Mouse (Mus musculus) embryonic facial prominence, embryonic 10.5 days (tissue): ENCODE measurements around the gene Sema5a. TPM values are rescaled to one million over a fixed set of nuclear protein-coding genes. Genes with fewer than 3 reads are reported as not detected.

Experiments
- DNase-seq: peaks from one replicate; pipeline ENCODE4 v3.0.0-alpha.2; 2017; ENCODE audit warnings: low spot score
- H3K27ac ChIP-seq: fragments of 300-500 bp; sonication (generic); replicated peaks from 2 replicates; pipeline ENCODE4 v1.5.1; 2016; ENCODE audit warnings: mild to moderate bottlenecking
- H3K27me3 ChIP-seq: fragments of 300-500 bp; sonication (generic); replicated peaks from 2 replicates; pipeline ENCODE4 v1.6.1; 2016; ENCODE audit warnings: low read depth, mild to moderate bottlenecking; ENCODE audit not compliant: poor library complexity, severe bottlenecking
- H3K36me3 ChIP-seq: fragments of 300-500 bp; sonication (generic); replicated peaks from 2 replicates; pipeline ENCODE4 v1.6.1; 2016; ENCODE audit warnings: mild to moderate bottlenecking, moderate library complexity
- H3K4me1 ChIP-seq: fragments of 300-500 bp; sonication (generic); 2 replicates; pipeline ENCODE4 v1.6.1; 2016
- H3K4me3 ChIP-seq: fragments of 300-500 bp; sonication (generic); 2 replicates; pipeline ENCODE4 v1.5.1; 2016; ENCODE audit warnings: mild to moderate bottlenecking, moderate library complexity
- H3K9me3 ChIP-seq: fragments of 300-500 bp; sonication (generic); 2 replicates; pipeline ENCODE4 v1.6.1; 2016; ENCODE audit warnings: mild to moderate bottlenecking
- WGBS: fragments of 180-500 bp; shearing (Covaris S2); methylation state at CpG from one replicate; pipeline ENCODE4 v1.1.7; 2016; 5-methylcytosine and 5-hydroxymethylcytosine counted together
- polyA plus RNA-seq: library from polyadenylated mRNA; unstranded; fragments of >200 nt; fragmentation: Nextera tagmentation; extraction: Ambion mirVana; gene quantifications from 2 replicates; pipeline ENCODE4 v1.2.1, GENCODE M21; 2016

The Sema5a gene
- polyA plus RNA-seq, 1 experiment from 2014 or later: 17.3 TPM

- 39% methylated on average over 5 of the region's 5 CpGs for WGBS
- Histone ChIP-seq H3K27me3 (no peaks in the 10 kb centered on the region), H3K4me1 (peaks cover 41% of the 10 kb centered on the region), H3K4me3 (no peak overlapping the region), H3K36me3 (peaks cover 6% of the 10 kb centered on the region), H3K27ac (no peak overlapping the region), H3K9me3 (no peaks in the 10 kb centered on the region)
- DNase-seq: no peak
Measured at GRCm38 (mm10) chr15:32259362-32260096, 14.9 kb downstream of the Sema5a start.

DNA sequence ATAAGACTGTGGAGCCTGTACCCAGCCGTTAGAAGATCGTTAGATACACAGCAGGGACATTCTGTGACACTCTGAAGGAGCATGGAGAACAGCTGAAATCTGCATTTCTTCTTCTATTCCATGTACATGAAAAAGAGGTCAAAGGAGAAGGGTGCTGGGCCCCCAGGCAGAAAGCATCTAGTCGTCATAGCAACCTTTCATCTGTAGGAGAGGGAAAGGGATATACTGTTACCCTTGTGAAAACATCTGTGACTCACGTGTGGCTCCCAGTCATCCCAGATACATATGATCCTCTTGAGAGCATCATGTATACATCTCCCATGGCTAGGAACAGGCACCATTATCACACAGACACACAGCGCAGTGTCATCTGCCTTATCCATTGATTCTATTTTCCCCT is 16.3 kb downstream of the Sema5a start:
- H3K27me3 ChIP-seq: no peaks in the 10 kb centered on the region
- H3K4me1 ChIP-seq: peaks cover 54% of the 10 kb centered on the region
- no peak overlapping the region; the same call in 1 of the 2 replicates for H3K27ac ChIP-seq
- peaks cover 6% of the 10 kb centered on the region for H3K36me3 ChIP-seq
- DNase-seq: peak; percentile 68
- H3K4me3 ChIP-seq: no peak overlapping the region
- 32% methylated on average over 5 of the region's 5 CpGs for WGBS
- no peaks in the 10 kb centered on the region for H3K9me3 ChIP-seq

DNA sequence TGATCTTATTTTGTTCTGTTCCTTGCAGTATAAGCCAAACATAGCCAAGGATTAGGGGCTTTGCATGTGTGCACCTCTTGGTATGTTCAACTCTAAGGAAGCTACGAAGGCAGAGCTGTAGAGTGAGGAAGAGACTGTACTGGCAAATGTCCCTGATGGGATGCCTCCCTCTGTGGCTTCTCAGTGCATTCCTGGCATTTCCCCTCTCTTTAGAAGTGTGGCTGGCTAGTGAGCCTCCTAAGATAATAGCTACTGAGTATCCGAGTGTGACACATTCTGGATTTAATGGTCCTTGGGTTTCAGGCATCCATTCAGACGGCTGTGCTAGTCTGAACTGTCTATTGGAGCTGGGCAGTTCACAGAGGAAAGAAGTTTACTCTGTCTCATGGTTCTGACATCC is 19.0 kb downstream of the Sema5a start:
- WGBS: 66% methylated on average over 3 of the region's 3 CpGs

DNA sequence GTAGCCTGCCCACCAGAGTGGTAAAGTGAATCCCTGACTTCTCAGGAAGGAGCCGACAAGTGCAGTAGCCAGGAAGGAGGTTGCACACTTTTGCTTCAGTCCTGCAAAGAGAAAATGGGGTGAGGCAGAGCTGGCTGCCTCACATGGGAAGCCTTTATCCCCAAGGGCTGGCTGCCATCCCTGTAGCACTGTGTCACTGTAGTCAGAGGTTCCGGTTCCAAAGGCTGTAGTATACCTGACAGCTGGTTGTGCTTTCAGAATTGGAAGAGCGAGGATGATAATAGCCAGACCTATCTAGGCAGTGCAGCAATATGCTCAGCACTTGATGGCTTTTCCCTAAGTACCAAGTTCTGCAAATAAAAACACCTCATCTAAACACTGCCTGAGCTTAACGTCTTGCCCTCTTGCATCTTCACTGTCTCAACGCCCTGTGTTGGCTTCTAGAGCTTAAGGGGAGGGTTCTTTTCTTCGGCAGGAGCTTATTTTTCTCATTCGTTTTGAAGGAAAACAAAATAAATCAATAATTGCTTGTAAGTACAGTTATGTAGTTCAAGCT is 20.3 kb downstream of the Sema5a start:
- no peaks in the 10 kb centered on the region for H3K27me3 ChIP-seq
- peaks cover 46% of the 10 kb centered on the region for H3K4me1 ChIP-seq
- H3K4me3 ChIP-seq: no peak overlapping the region
- no peak for DNase-seq
- H3K27ac ChIP-seq: no peak overlapping the region
- H3K36me3 ChIP-seq: peaks cover 9% of the 10 kb centered on the region
- H3K9me3 ChIP-seq: no peaks in the 10 kb centered on the region
- WGBS: 89% methylated on average over 7 of the region's 7 CpGs

More for the DNA sequence above, 19.0 kb downstream of the Sema5a start:
- H3K27ac ChIP-seq: no peak overlapping the region
- H3K4me1 ChIP-seq: peaks cover 52% of the 10 kb centered on the region
- H3K4me3 ChIP-seq: no peak overlapping the region
- peaks cover 9% of the 10 kb centered on the region for H3K36me3 ChIP-seq
- H3K27me3 ChIP-seq: no peaks in the 10 kb centered on the region
- no peaks in the 10 kb centered on the region for H3K9me3 ChIP-seq
- DNase-seq: no peak

DNA sequence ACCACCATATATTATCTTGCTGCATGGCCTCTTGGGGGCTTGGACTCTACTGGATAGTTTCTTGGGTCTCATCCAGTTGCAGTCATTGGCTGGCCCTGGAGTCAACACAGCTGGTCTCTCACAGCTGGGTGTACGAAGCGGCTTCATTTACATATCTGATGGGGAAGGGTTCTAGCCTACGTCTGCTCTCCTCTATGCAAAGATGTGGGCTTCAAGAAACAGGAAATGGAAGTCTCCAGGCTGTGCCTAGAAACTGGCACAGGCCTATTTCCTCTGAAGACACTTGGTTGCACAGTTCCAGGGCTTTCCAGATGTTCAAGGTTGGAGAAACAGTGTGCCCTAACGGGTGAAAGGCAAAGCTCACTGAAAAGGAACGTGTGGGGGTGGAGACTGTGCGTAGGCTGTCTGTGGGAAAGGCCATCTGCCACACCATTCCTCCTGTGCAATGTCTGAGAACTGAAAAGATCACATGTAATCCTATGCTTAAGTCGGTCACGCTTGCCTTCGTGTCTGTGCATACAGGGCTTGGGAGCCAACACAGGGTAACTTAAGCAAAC is 20.8 kb downstream of the Sema5a start:
- Histone ChIP-seq H3K36me3 (peaks cover 9% of the 10 kb centered on the region), H3K4me3 (no peak overlapping the region), H3K27me3 (no peaks in the 10 kb centered on the region), H3K27ac (no peak overlapping the region; the same call in 1 of the 2 replicates), H3K9me3 (no peaks in the 10 kb centered on the region), H3K4me1 (peaks cover 44% of the 10 kb centered on the region)
- DNase-seq: no peak
- WGBS: 83% methylated on average over 9 of the region's 9 CpGs

DNA sequence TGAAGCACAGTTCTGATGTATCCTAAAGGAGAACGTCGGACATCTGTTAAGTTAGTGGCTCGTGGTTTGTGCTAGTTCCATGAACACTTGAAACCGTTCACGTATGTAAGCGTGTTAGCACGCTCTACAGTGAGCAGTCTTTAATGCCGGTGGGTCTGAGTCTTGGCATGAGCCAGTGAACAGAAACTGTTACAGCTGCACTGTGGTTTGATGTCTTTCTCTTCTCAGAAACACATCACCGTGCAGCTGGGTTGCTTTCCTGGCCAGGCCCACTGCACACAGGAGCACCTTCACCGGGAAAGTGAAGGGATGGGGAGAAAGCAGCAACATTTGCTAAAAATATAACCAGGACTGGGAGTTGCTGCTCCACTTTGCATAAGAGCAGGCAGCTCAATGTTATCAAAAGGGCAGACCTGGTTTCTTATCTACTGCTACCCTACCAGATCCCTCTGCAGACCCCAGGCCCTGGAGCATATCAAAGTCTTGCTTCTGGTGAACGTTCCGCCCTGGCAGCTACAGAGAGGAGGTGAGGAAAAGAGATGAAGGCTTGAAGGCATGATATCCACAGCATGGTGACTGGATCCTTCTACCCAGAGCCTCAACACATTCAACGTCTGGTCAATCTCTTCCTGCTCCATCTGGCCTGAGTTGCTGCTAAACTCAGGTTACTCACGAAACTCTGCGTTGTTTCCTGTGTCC is 21.7 kb downstream of the Sema5a start:
- H3K27ac ChIP-seq: peak overlapping the region; percentile 14; the same call in 1 of the 2 replicates
- peaks cover 36% of the 10 kb centered on the region for H3K4me1 ChIP-seq
- no peak overlapping the region for H3K4me3 ChIP-seq
- peaks cover 15% of the 10 kb centered on the region for H3K36me3 ChIP-seq
- 81% methylated on average over 15 of the region's 15 CpGs for WGBS
- H3K27me3 ChIP-seq: no peaks in the 10 kb centered on the region
- no peaks in the 10 kb centered on the region for H3K9me3 ChIP-seq
- DNase-seq: no peak

DNA sequence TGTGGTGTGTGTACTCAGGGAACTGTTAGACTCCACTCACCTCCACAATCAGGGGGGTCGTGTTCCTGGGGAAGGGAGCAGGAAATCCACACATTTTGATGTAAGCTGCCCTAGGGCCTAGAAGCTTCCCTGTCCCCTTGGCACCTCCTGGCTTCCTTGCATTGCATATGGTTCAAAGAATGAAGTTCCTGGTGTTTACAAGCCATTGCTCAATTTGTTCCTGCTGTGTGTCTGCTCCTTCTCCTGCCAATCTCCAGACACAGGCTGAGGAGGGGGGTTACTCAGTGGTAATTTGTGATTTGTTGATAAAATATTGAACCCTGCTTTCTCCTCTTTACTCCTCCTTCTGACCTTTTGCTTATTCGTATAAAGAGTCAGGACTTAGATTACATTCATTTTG is 25.5 kb downstream of the Sema5a start:
- no peak overlapping the region for H3K4me3 ChIP-seq
- no peak for DNase-seq
- H3K4me1 ChIP-seq: peaks cover 24% of the 10 kb centered on the region
- no peaks in the 10 kb centered on the region for H3K9me3 ChIP-seq
- no peak overlapping the region; the same call in 1 of the 2 replicates for H3K27ac ChIP-seq
- H3K27me3 ChIP-seq: no peaks in the 10 kb centered on the region
- 47% methylated on average over 2 of the region's 2 CpGs for WGBS
- H3K36me3 ChIP-seq: peaks cover 16% of the 10 kb centered on the region; the same call in 1 of the 2 replicates

DNA sequence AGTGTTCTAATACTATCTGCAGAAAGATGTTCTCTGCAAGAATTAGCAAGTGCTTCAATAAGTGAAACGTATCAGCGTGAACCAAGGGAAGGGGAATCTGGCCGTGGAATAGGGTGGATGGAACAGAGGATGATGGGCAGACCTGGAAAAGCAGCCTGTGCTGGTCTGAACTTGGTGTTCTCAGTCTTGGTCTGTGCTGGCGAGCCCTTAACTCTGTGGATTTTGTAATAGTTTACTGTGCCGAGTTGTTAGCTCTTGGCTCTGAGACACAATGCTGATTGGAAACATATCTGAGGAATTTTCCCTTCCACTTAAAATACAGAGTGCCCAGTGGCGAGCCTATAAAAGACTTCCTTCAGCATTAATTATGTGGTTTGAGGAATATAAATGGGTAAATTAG is 29.3 kb downstream of the Sema5a start:
- H3K4me1 ChIP-seq: peaks cover 18% of the 10 kb centered on the region
- 86% methylated on average over 6 of the region's 6 CpGs for WGBS

GRCm38 (mm10) chr15:32275020-32275419 is 30.4 kb downstream of the Sema5a start:
- Histone ChIP-seq H3K4me3 (no peak overlapping the region), H3K36me3 (peaks cover 13% of the 10 kb centered on the region; the same call in 1 of the 2 replicates), H3K4me1 (peaks cover 16% of the 10 kb centered on the region), H3K9me3 (no peaks in the 10 kb centered on the region), H3K27ac (no peak overlapping the region), H3K27me3 (no peaks in the 10 kb centered on the region)
- DNase-seq: no peak
- 79% methylated on average over 5 of the region's 5 CpGs for WGBS

More for the DNA sequence above, 29.3 kb downstream of the Sema5a start:
- H3K9me3 ChIP-seq: no peaks in the 10 kb centered on the region
- no peak overlapping the region for H3K27ac ChIP-seq
- H3K4me3 ChIP-seq: no peak overlapping the region
- peaks cover 13% of the 10 kb centered on the region; the same call in 1 of the 2 replicates for H3K36me3 ChIP-seq
- no peak for DNase-seq
- H3K27me3 ChIP-seq: no peaks in the 10 kb centered on the region

DNA sequence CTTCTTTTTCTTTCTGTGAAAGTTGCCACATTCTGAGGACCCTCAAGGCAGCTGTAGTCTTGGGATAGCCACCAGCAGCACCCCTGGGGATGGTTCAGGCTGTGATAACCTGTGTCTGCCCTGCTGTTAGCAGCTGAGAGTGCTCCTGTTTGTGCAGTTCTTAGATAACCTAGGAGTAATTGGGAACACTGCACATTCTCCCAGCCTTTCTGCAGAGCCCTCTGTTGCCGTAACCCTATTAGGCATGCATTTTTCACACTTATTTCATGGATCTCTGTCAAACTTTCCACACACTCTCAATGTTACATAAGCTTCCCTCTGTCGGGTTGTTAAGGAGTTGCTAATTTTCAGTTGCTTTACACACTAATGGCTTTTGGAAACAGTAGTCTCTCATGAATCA is 34.0 kb downstream of the Sema5a start:
- 61% methylated on average over 2 of the region's 2 CpGs for WGBS
- Histone ChIP-seq H3K27me3 (no peaks in the 10 kb centered on the region), H3K27ac (no peak overlapping the region; the same call in 1 of the 2 replicates)

GRCm38 (mm10) chr15:32281374-32281773 is 36.8 kb downstream of the Sema5a start:
- no peak for DNase-seq
- Histone ChIP-seq H3K9me3 (no peaks in the 10 kb centered on the region), H3K36me3 (no peaks in the 10 kb centered on the region), H3K27me3 (no peaks in the 10 kb centered on the region), H3K4me1 (peaks cover 12% of the 10 kb centered on the region), H3K27ac (no peak overlapping the region), H3K4me3 (no peak overlapping the region)
- WGBS: 91% methylated on average over 4 of the region's 4 CpGs

More for the DNA sequence above, 34.0 kb downstream of the Sema5a start:
- DNase-seq: no peak
- Histone ChIP-seq H3K9me3 (no peaks in the 10 kb centered on the region), H3K4me3 (no peak overlapping the region), H3K4me1 (peaks cover 14% of the 10 kb centered on the region), H3K36me3 (peaks cover under 1% of the 10 kb centered on the region; the same call in 1 of the 2 replicates)

DNA sequence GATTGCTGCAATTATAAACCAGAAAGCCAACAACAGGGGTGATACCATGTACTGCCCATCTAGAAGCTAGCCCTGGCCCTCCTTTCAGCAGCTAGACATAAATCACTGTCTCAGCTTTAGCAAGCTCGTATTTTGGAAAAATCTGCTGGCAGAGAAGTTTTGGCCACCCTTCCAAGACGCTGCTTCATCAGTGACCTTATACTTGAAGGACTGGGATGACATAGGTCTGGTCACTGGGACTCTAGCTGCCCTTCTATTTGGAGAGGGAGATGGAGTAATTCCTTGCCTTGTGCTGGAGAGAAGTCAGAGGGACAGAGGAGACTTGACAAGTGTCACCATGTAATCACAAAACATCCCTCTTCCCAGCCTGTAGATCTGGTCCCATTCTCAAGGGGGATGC is 40.1 kb downstream of the Sema5a start:
- Histone ChIP-seq H3K36me3 (no peaks in the 10 kb centered on the region), H3K9me3 (no peaks in the 10 kb centered on the region), H3K27me3 (no peaks in the 10 kb centered on the region), H3K27ac (no peak overlapping the region), H3K4me3 (no peak overlapping the region), H3K4me1 (peaks cover 13% of the 10 kb centered on the region)
- 89% methylated on average over 2 of the region's 2 CpGs for WGBS
- DNase-seq: no peak
